Mouse (Mus musculus): ENCODE results near the gene Cfdp1.

Gene Cfdp1

GRCm38 (mm10) chr8:111853861-111854501 lies at the start of gene Cfdp1:
Gene Cfdp1, minus strand, starts transcription at chr8:111854291.
- peak; percentile 91 to 94 for DNase-seq (ENCODE audit: low read depth in 2 of 2, low spot score in 2 of 2)

GRCm38 (mm10) chr8:111902080-111902479 lies 48.0 kb upstream of the Cfdp1 start:
- DNase-seq (ENCODE audit: low read depth in 2 of 2, low spot score in 2 of 2), result no peak

- DNase-seq (ENCODE audit: low read depth in 2 of 2, low spot score in 2 of 2), result no peak
Measured at GRCm38 (mm10) chr8:111898586-111898985, 44.5 kb upstream of the Cfdp1 start.

GRCm38 (mm10) chr8:111894955-111895354 lies 40.9 kb upstream of the Cfdp1 start:
- no peak for DNase-seq (ENCODE audit: low read depth in 2 of 2, low spot score in 2 of 2)

GRCm38 (mm10) chr8:111892615-111893014 lies 38.5 kb upstream of the Cfdp1 start:
- no peak for DNase-seq (ENCODE audit: low read depth in 2 of 2, low spot score in 2 of 2)

- no peak for DNase-seq (ENCODE audit: low read depth in 2 of 2, low spot score in 2 of 2)
Measured at GRCm38 (mm10) chr8:111891983-111892382, 37.9 kb upstream of the Cfdp1 start.

GRCm38 (mm10) chr8:111890911-111891303 lies 36.8 kb upstream of the Cfdp1 start:
- no peak for DNase-seq (ENCODE audit: low read depth in 2 of 2, low spot score in 2 of 2)

- no peak for DNase-seq (ENCODE audit: low read depth in 2 of 2, low spot score in 2 of 2)
Measured at GRCm38 (mm10) chr8:111889931-111890910, 36.1 kb upstream of the Cfdp1 start.

- no peak for DNase-seq (ENCODE audit: low read depth in 2 of 2, low spot score in 2 of 2)
Measured at GRCm38 (mm10) chr8:111888091-111888650, 34.1 kb upstream of the Cfdp1 start.

GRCm38 (mm10) chr8:111887479-111887878 lies 33.4 kb upstream of the Cfdp1 start:
- no peak for DNase-seq (ENCODE audit: low read depth in 2 of 2, low spot score in 2 of 2)

GRCm38 (mm10) chr8:111883615-111884014 lies 29.5 kb upstream of the Cfdp1 start:
- no peak for DNase-seq (ENCODE audit: low read depth in 2 of 2, low spot score in 2 of 2)

GRCm38 (mm10) chr8:111881591-111881990 lies 27.5 kb upstream of the Cfdp1 start:
- DNase-seq (ENCODE audit: low read depth in 2 of 2, low spot score in 2 of 2), result peak; percentile 7 to 37

- no peak for DNase-seq (ENCODE audit: low read depth in 2 of 2, low spot score in 2 of 2)
Measured at GRCm38 (mm10) chr8:111877711-111878110, 23.6 kb upstream of the Cfdp1 start.

- DNase-seq (ENCODE audit: low read depth in 2 of 2, low spot score in 2 of 2), result peak; percentile 96 to 97
Measured at GRCm38 (mm10) chr8:111876355-111876948, 22.4 kb upstream of the Cfdp1 start, which contains the start of gene Tmem170. Gene Tmem170, minus strand, starts transcription at chr8:111876750.

GRCm38 (mm10) chr8:111875758-111876157 lies 21.7 kb upstream of the Cfdp1 start:
- no peak for DNase-seq (ENCODE audit: low read depth in 2 of 2, low spot score in 2 of 2)

- DNase-seq (ENCODE audit: low read depth in 2 of 2, low spot score in 2 of 2), result no peak
Measured at GRCm38 (mm10) chr8:111871278-111871677, 17.2 kb upstream of the Cfdp1 start.

GRCm38 (mm10) chr8:111870379-111870778 lies 16.3 kb upstream of the Cfdp1 start:
- DNase-seq (ENCODE audit: low read depth in 2 of 2, low spot score in 2 of 2), result no peak

- DNase-seq (ENCODE audit: low read depth in 2 of 2, low spot score in 2 of 2), result no peak
Measured at GRCm38 (mm10) chr8:111868664-111869063, 14.6 kb upstream of the Cfdp1 start.

- no peak for DNase-seq (ENCODE audit: low read depth in 2 of 2, low spot score in 2 of 2)
Measured at GRCm38 (mm10) chr8:111865857-111866256, 11.8 kb upstream of the Cfdp1 start.

GRCm38 (mm10) chr8:111865130-111865852 lies 11.2 kb upstream of the Cfdp1 start:
- DNase-seq (ENCODE audit: low read depth in 2 of 2, low spot score in 2 of 2), result no peak

- DNase-seq (ENCODE audit: low read depth in 2 of 2, low spot score in 2 of 2), result no peak
Measured at GRCm38 (mm10) chr8:111864648-111865047, 10.6 kb upstream of the Cfdp1 start.

Measured in CD8-positive naive resting alpha-beta T cell, adult 2 months (primary cell).